Mouse (Mus musculus) activated CD4-positive, CD25-positive, alpha-beta regulatory T cell, adult 9 weeks (primary cell): ENCODE data around the gene Zfp955b. TPM values are rescaled to one million over a fixed set of nuclear protein-coding genes. Genes with fewer than 3 reads are reported as not detected.

ENCODE experiments used
- polyA plus RNA-seq: library from polyadenylated mRNA; unstranded; fragments of 100-300 nt; shearing (Covaris generic); gene quantifications from one replicate; pipeline ENCODE4 v1.2.1, GENCODE M21; 2017

Gene Zfp955b
- 12.8 TPM for polyA plus RNA-seq

GRCm38 (mm10) chr17:33289039-33289875, at the start of gene Zfp955b:
Gene Zfp955b, plus strand, starts transcription at chr17:33289544.

GRCm38 (mm10) chr17:33254530-33255318, 34.6 kb upstream of the Zfp955b start, which contains the start of gene Zfp955a:
Gene Zfp955a, minus strand, starts transcription at chr17:33255145.

GRCm38 (mm10) chr17:33264376-33264775, 25.0 kb upstream of the Zfp955b start, which contains the start of gene Olfr63:
Gene Olfr63, plus strand, starts transcription at chr17:33264676.

Other genes with a start within 250 kb of the Zfp955b start
- gene 4921501E09Rik, start 221.5 kb upstream of the Zfp955b start, polyA plus RNA-seq, result not detected
- gene Zfp563, start 200.2 kb upstream of the Zfp955b start, polyA plus RNA-seq, result 8.2 TPM
- not detected for gene Morc2b, start 149.9 kb upstream of the Zfp955b start, polyA plus RNA-seq
- gene Olfr55, start 121.1 kb upstream of the Zfp955b start, polyA plus RNA-seq, result not detected
- gene Olfr239, start 98.2 kb upstream of the Zfp955b start, polyA plus RNA-seq, result not detected
- not detected for gene Olfr1564, start 67.9 kb upstream of the Zfp955b start, polyA plus RNA-seq
- 18.7 TPM for gene Zfp955a, start 34.4 kb upstream of the Zfp955b start, polyA plus RNA-seq
- 0.04 TPM for gene Olfr63, start 24.9 kb upstream of the Zfp955b start, polyA plus RNA-seq
- gene Zfp81, start 69.3 kb downstream of the Zfp955b start, polyA plus RNA-seq, result 9.8 TPM
- gene Zfp101, start 105.1 kb downstream of the Zfp955b start, polyA plus RNA-seq, result 7.7 TPM
- not detected for gene Actl9, start 143.4 kb downstream of the Zfp955b start, polyA plus RNA-seq
- gene Adamts10, start 234.7 kb downstream of the Zfp955b start, polyA plus RNA-seq, result 138 TPM